Mouse (Mus musculus): ENCODE data around the gene Ccdc142. TPM values are rescaled to one million over a fixed set of nuclear protein-coding genes. Genes with fewer than 3 reads are reported as not detected.

The Ccdc142 gene
- polyA plus RNA-seq, 1 experiment from 2014 or later = 2.0 TPM

- peak overlapping the region; percentile 85; the same call in 1 of the 2 replicates for H3K4me2 ChIP-seq (ENCODE audit: low read depth, severe bottlenecking)
- H3K4me3 ChIP-seq (ENCODE audit: low read depth, low read length) = peak overlapping the region; percentile 97
- no peak for ATAC-seq (ENCODE audit: insufficient number of reproducible peaks, low FRiP score, low TSS enrichment, low read depth)
- peaks cover 2% of the 10 kb centered on the region; the same call in 1 of the 2 replicates for H3K36me3 ChIP-seq (ENCODE audit: control insufficient read depth, insufficient read depth, low read length)
- H3K4me1 ChIP-seq (ENCODE audit: control insufficient read depth, insufficient read depth, low read length) = peaks cover 12% of the 10 kb centered on the region
- DNase-seq (ENCODE audit: low spot score) = peak; percentile 89
- H3K9me3 ChIP-seq (ENCODE audit: control insufficient read depth, low read length) = no peaks in the 10 kb centered on the region
- 0 out of 2 replicates have a peak, but pooled peaks cover 3% of the 10 kb centered on the region for H3K27me3 ChIP-seq (ENCODE audit: control insufficient read depth, insufficient read depth, low read length)
- 30% methylated on average over 13 of the region's 13 CpGs for WGBS
- no peak overlapping the region for H3K9ac ChIP-seq (ENCODE audit: low read length)
- H3K27ac ChIP-seq (replicated peaks; ENCODE audit: low read depth, low read length) = 0 out of 2 replicates have a peak overlapping the region, but pooled peaks have one; percentile 9
These were observed 6.4 kb downstream of the Ccdc142 start for GRCm38 (mm10) chr6:83107566-83108400.

- H3K4me2 ChIP-seq (ENCODE audit: low read depth, severe bottlenecking) = peak within 1 kb of the TSS; percentile 85
- H3K9ac ChIP-seq (ENCODE audit: low read length) = peak within 1 kb of the TSS; percentile 91
- ATAC-seq (ENCODE audit: insufficient number of reproducible peaks, low FRiP score, low TSS enrichment, low read depth) (peak; percentile 73), DNase-seq (ENCODE audit: low spot score) (peak; percentile 84)
- H3K36me3 ChIP-seq (ENCODE audit: control insufficient read depth, insufficient read depth, low read length) = peaks cover 2% of the 10 kb centered on the region; the same call in 1 of the 2 replicates
- no peaks in the 10 kb centered on the region for H3K27me3 ChIP-seq (ENCODE audit: control insufficient read depth, insufficient read depth, low read length)
- no peaks in the 10 kb centered on the region for H3K9me3 ChIP-seq (ENCODE audit: control insufficient read depth, low read length)
- H3K4me1 ChIP-seq (ENCODE audit: control insufficient read depth, insufficient read depth, low read length) = peaks cover 8% of the 10 kb centered on the region; the same call in 1 of the 2 replicates
- H3K27ac ChIP-seq (replicated peaks; ENCODE audit: low read depth, low read length) = peak within 1 kb of the TSS; percentile 56
- under 1% methylated on average over 76 of the region's 76 CpGs for WGBS
- peak within 1 kb of the TSS; percentile 97 for H3K4me3 ChIP-seq (ENCODE audit: low read depth, low read length)
These were observed 7.6 kb downstream of the Ccdc142 start, which contains the start of gene Mrpl53 for GRCm38 (mm10) chr6:83108762-83109668. TSS of gene Mrpl53 (plus strand) at chr6:83109040.

- Histone ChIP-seq H3K4me3 (ENCODE audit: low read depth, low read length) (no peak overlapping the region), H3K9ac (ENCODE audit: low read length) (no peak overlapping the region), H3K4me1 (ENCODE audit: control insufficient read depth, insufficient read depth, low read length) (peaks cover 11% of the 10 kb centered on the region; the same call in 1 of the 2 replicates), H3K9me3 (ENCODE audit: control insufficient read depth, low read length) (no peaks in the 10 kb centered on the region), H3K4me2 (ENCODE audit: low read depth, severe bottlenecking) (no peak overlapping the region), H3K36me3 (ENCODE audit: control insufficient read depth, insufficient read depth, low read length) (peaks cover 2% of the 10 kb centered on the region; the same call in 1 of the 2 replicates), H3K27me3 (ENCODE audit: control insufficient read depth, insufficient read depth, low read length) (no peaks in the 10 kb centered on the region), H3K27ac (replicated peaks; ENCODE audit: low read depth, low read length) (no peak overlapping the region)
- 93% methylated on average over 4 of the region's 4 CpGs for WGBS
- DNase-seq (ENCODE audit: low spot score) (no peak), ATAC-seq (ENCODE audit: insufficient number of reproducible peaks, low FRiP score, low TSS enrichment, low read depth) (no peak)
These were observed 10.2 kb downstream of the Ccdc142 start for GRCm38 (mm10) chr6:83111510-83112136.

GRCm38 (mm10) chr6:83115011-83115671 is 13.7 kb downstream of the Ccdc142 start, which contains the start of gene Mogs:
TSS of gene Mogs (plus strand) at chr6:83115496.
- Histone ChIP-seq H3K36me3 (ENCODE audit: control insufficient read depth, insufficient read depth, low read length) (peaks cover 14% of the 10 kb centered on the region), H3K9me3 (ENCODE audit: control insufficient read depth, low read length) (no peaks in the 10 kb centered on the region), H3K9ac (ENCODE audit: low read length) (peak within 1 kb of the TSS; percentile 80), H3K4me3 (ENCODE audit: low read depth, low read length) (peak within 1 kb of the TSS; percentile 86), H3K27ac (replicated peaks; ENCODE audit: low read depth, low read length) (peak within 1 kb of the TSS; percentile 70), H3K27me3 (ENCODE audit: control insufficient read depth, insufficient read depth, low read length) (no peaks in the 10 kb centered on the region), H3K4me1 (ENCODE audit: control insufficient read depth, insufficient read depth, low read length) (peaks cover 12% of the 10 kb centered on the region; the same call in 1 of the 2 replicates), H3K4me2 (ENCODE audit: low read depth, severe bottlenecking) (peak within 1 kb of the TSS; percentile 89)
- ATAC-seq (ENCODE audit: insufficient number of reproducible peaks, low FRiP score, low TSS enrichment, low read depth) (peak; percentile 81), DNase-seq (ENCODE audit: low spot score) (peak; percentile 95)
- WGBS = under 1% methylated on average over 44 of the region's 58 CpGs

- peak overlapping the region; percentile 70 for H3K27ac ChIP-seq (replicated peaks; ENCODE audit: low read depth, low read length)
- H3K4me1 ChIP-seq (ENCODE audit: control insufficient read depth, insufficient read depth, low read length) = peaks cover 14% of the 10 kb centered on the region; the same call in 1 of the 2 replicates
- H3K4me3 ChIP-seq (ENCODE audit: low read depth, low read length) = peak overlapping the region; percentile 86
- H3K9ac ChIP-seq (ENCODE audit: low read length) = peak overlapping the region; percentile 80
- no peaks in the 10 kb centered on the region for H3K27me3 ChIP-seq (ENCODE audit: control insufficient read depth, insufficient read depth, low read length)
- peaks cover 13% of the 10 kb centered on the region for H3K36me3 ChIP-seq (ENCODE audit: control insufficient read depth, insufficient read depth, low read length)
- ATAC-seq (ENCODE audit: insufficient number of reproducible peaks, low FRiP score, low TSS enrichment, low read depth) (peak; percentile 27; the same call in 1 of the 2 replicates), DNase-seq (ENCODE audit: low spot score) (no peak)
- no peaks in the 10 kb centered on the region for H3K9me3 ChIP-seq (ENCODE audit: control insufficient read depth, low read length)
- H3K4me2 ChIP-seq (ENCODE audit: low read depth, severe bottlenecking) = peak overlapping the region; percentile 89
- 2% methylated on average over 39 of the region's 48 CpGs for WGBS
These were observed 14.4 kb downstream of the Ccdc142 start for GRCm38 (mm10) chr6:83115682-83116372.

GRCm38 (mm10) chr6:83116373-83117164 is 15.2 kb downstream of the Ccdc142 start:
- ATAC-seq (ENCODE audit: insufficient number of reproducible peaks, low FRiP score, low TSS enrichment, low read depth) (no peak), DNase-seq (ENCODE audit: low spot score) (no peak)
- H3K36me3 ChIP-seq (ENCODE audit: control insufficient read depth, insufficient read depth, low read length) = peaks cover 13% of the 10 kb centered on the region
- H3K27ac ChIP-seq (replicated peaks; ENCODE audit: low read depth, low read length) = no peak overlapping the region
- H3K4me3 ChIP-seq (ENCODE audit: low read depth, low read length) = peak overlapping the region; percentile 86
- 86% methylated on average over 11 of the region's 11 CpGs for WGBS
- no peaks in the 10 kb centered on the region for H3K9me3 ChIP-seq (ENCODE audit: control insufficient read depth, low read length)
- H3K4me1 ChIP-seq (ENCODE audit: control insufficient read depth, insufficient read depth, low read length) = peaks cover 14% of the 10 kb centered on the region; the same call in 1 of the 2 replicates
- H3K4me2 ChIP-seq (ENCODE audit: low read depth, severe bottlenecking) = peak overlapping the region; percentile 89
- H3K9ac ChIP-seq (ENCODE audit: low read length) = peak overlapping the region; percentile 80; the same call in 1 of the 2 replicates
- no peaks in the 10 kb centered on the region for H3K27me3 ChIP-seq (ENCODE audit: control insufficient read depth, insufficient read depth, low read length)

GRCm38 (mm10) chr6:83117165-83117438 is 15.7 kb downstream of the Ccdc142 start:
- no peak overlapping the region for H3K4me2 ChIP-seq (ENCODE audit: low read depth, severe bottlenecking)
- H3K9ac ChIP-seq (ENCODE audit: low read length) = no peak overlapping the region
- no peaks in the 10 kb centered on the region for H3K27me3 ChIP-seq (ENCODE audit: control insufficient read depth, insufficient read depth, low read length)

More at GRCm38 (mm10) chr6:83117165-83117438, 15.7 kb downstream of the Ccdc142 start:
- no peak for ATAC-seq (ENCODE audit: insufficient number of reproducible peaks, low FRiP score, low TSS enrichment, low read depth)
- DNase-seq (ENCODE audit: low spot score) = no peak
- Histone ChIP-seq H3K9me3 (ENCODE audit: control insufficient read depth, low read length) (no peaks in the 10 kb centered on the region), H3K27ac (replicated peaks; ENCODE audit: low read depth, low read length) (no peak overlapping the region), H3K4me3 (ENCODE audit: low read depth, low read length) (no peak overlapping the region), H3K4me1 (ENCODE audit: control insufficient read depth, insufficient read depth, low read length) (peaks cover 14% of the 10 kb centered on the region; the same call in 1 of the 2 replicates), H3K36me3 (ENCODE audit: control insufficient read depth, insufficient read depth, low read length) (peaks cover 13% of the 10 kb centered on the region)
- whole genome bisulfite sequencing = 90% methylated on average over 4 of the region's 4 CpGs

All from limb, embryonic 11.5 days (tissue).